Mouse (Mus musculus) bone marrow, adult 2 months (tissue): Measurements from ENCODE around the gene Egfl7. TPM values are rescaled to one million over a fixed set of nuclear protein-coding genes. Genes with fewer than 3 reads are reported as not detected.

Experiments
- H3K27ac ChIP-seq: fragments of 200-500 bp; 2 replicates; pipeline ENCODE4 v1.5.1; 2012; ENCODE audit warnings: low read depth, mild to moderate bottlenecking, control low read depth, inconsistent platforms, low read length; ENCODE audit not compliant: control insufficient read depth, poor library complexity, insufficient read depth
- H3K4me1 ChIP-seq: fragments of 200-500 bp; 2 replicates; pipeline ENCODE4 v1.6.1; 2011; ENCODE audit warnings: low read length; ENCODE audit not compliant: control insufficient read depth, insufficient read depth
- H3K4me3 ChIP-seq: fragments of 200-500 bp; replicated peaks from 2 replicates; pipeline ENCODE3; 2011; ENCODE audit warnings: mild to moderate bottlenecking, low read depth, low read length, control low read depth; ENCODE audit not compliant: control insufficient read depth
- CTCF ChIP-seq: fragments of 200-500 bp; IDR thresholded peaks from 2 replicates; pipeline ENCODE4 v1.5.1; 2011; ENCODE audit warnings: low read length, control low read depth; ENCODE audit not compliant: control insufficient read depth, insufficient read depth
- POLR2A ChIP-seq: fragments of 200-500 bp; IDR thresholded peaks from 2 replicates; pipeline ENCODE4 v1.6.1; 2011; ENCODE audit warnings: low read depth, mild to moderate bottlenecking, control low read depth, low read length, borderline replicate concordance; ENCODE audit not compliant: control insufficient read depth
- WGBS: fragments of 180-500 bp; shearing (Covaris S2); methylation state at CpG from one replicate; pipeline ENCODE4 v1.1.7; 2018; 5-methylcytosine and 5-hydroxymethylcytosine counted together
- polyA plus RNA-seq: library from polyadenylated mRNA; stranded (reverse); fragments of >200 nt; gene quantifications from 2 replicates; pipeline ENCODE4 v1.2.4, GENCODE M21; 2011; ENCODE audit warnings: low replicate concordance; ENCODE audit not compliant: missing spikeins, insufficient read depth, insufficient read length

The Egfl7 gene
- polyA plus RNA-seq, 1 experiment: 128 TPM

- H3K4me1 ChIP-seq: peaks cover 3% of the 10 kb centered on the region
These were observed 46.3 kb downstream of the Egfl7 start for GRCm38 (mm10) chr2:26626081-26626480.

DNA sequence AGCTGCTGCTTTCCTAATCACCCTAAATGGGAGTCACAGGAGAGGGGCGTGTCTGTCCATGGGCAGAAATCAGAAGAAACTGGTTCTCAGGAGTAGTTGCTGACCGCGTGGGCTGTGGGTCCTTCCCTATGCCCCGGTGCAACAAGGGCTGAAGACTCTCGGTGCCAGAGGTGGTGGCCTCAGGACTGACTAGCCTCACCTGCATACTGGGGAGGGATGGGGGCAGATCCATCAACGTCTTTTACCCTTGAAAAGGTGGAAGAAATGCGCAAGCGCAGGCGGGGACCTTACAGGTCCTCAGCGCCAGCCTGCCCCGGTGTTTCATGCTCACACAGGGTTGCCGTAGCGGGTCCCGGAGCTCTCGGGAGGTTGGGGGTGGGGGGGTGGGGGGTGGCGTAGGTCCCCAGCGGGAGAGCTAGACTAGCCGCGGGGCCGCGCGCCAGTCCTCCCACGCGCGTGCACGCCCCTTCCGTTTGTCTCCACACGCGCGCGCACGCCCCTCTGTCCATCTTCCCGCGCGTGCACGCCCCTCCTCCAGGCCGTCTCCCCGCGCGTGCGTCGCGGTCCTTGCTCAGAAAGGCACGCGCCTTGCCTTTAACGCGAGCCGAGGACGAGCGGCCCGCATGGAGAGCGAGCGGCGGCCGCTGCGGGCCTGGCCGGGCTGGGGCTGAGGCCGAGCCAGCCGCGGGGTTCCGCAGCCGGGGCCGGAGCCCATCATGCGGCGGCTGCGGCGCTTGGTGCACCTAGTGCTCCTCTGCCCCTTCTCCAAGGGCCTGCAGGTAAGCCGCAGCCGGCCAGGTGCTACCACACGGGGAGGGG lies 48.3 kb downstream of the Egfl7 start, which contains the start of gene Fam69b:
Gene Fam69b, plus strand, starts transcription at position 537 of the 819 bp plus-strand sequence.
- peaks cover 1% of the 10 kb centered on the region; the same call in 1 of the 2 replicates for H3K4me1 ChIP-seq
- TF ChIP-seq POLR2A: no peak
- no peak for TF ChIP-seq CTCF
- 1% methylated on average over 70 of the region's 70 CpGs for WGBS
- H3K4me3 ChIP-seq: peak within 1 kb of the TSS; percentile 66
- H3K27ac ChIP-seq: peak within 1 kb of the TSS; percentile 12; the same call in 1 of the 2 replicates

More at GRCm38 (mm10) chr2:26626081-26626480, 46.3 kb downstream of the Egfl7 start:
- WGBS: 52% methylated on average over 3 of the region's 3 CpGs
- no peak overlapping the region for H3K27ac ChIP-seq
- no peak overlapping the region for H3K4me3 ChIP-seq
- peak; percentile 23; the same call in 1 of the 2 replicates for TF ChIP-seq CTCF
- no peak for TF ChIP-seq POLR2A

DNA sequence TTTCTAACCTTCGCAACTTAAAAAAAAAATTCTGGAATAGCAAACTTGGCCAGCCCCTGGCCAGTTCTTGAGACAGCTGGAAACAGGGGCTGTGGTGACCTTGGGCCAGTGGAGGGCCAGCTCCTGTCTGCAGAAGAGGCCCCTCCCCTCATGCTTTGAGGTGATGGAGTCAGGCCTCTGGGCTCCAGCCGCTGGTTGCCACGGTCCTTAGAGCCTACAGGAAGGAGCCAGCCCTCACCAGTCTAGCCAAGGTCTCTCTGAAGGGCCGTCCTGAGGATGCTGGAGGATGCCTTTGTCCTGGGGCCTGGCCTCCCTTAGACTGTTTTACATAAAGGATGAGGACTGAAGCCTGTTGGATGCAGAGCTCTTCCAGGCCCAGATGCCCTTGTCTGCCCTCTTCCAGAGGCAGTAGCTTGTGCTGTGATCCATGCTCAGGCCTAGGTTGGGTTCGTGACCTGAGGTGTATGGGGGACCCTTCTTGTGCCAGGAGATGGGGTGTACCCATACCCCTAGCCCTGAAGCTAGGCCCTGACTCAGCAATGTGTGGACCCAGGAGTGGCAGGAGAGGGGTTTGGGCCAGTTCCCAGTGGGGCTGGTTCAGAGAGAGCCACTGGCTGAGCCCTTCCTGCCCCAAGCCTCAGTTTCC lies 49.1 kb downstream of the Egfl7 start:
- 15% methylated on average over 5 of the region's 5 CpGs for WGBS
- no peak overlapping the region for H3K27ac ChIP-seq
- H3K4me1 ChIP-seq: peaks cover 1% of the 10 kb centered on the region; the same call in 1 of the 2 replicates
- TF ChIP-seq CTCF: no peak
- no peak for TF ChIP-seq POLR2A
- peak overlapping the region; percentile 66 for H3K4me3 ChIP-seq

DNA sequence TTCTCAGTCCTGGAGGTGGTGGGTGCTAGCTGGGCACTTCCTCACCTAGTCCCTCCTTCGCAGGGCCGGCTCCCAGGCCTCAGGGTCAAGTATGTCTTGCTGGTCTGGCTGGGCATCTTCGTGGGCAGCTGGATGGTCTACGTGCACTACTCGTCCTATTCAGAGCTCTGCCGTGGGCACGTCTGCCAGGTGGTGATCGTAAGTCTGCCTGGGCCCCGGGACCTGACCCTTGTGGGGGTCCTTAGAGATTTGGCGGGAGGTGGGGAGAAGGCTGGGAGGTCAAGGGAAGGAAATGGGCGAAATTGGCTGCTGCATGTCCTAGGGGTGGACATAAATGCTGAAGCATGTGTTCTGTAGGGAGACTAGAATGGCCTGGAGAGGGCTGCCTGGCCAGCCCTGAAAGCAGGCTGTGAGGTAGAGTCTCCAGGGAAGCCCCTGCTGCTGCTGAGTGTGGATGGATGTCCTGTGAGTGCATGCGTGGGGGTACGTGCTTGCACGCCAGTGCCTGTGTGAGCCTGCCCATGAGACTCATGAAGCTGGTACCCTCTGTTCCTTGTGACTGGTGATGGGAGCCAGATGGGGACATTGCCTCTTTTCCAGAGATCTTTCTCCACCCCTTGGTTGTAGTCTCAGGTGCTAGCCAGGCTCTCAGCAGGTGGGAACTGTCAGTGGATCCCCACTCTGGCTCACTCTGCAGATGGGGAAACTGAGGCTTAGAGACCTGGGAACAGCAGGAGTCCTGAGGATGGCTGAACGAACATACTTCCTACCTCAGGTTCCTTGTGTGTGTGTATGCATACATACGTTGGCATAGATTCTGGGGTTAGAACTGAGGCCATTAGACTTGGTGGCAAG lies 53.0 kb downstream of the Egfl7 start:
- WGBS: 79% methylated on average over 16 of the region's 16 CpGs
- no peak overlapping the region for H3K4me3 ChIP-seq
- no peaks in the 10 kb centered on the region; the same call in none of the 2 replicates for H3K4me1 ChIP-seq
- TF ChIP-seq CTCF: no peak
- no peak for TF ChIP-seq POLR2A
- no peak overlapping the region for H3K27ac ChIP-seq

DNA sequence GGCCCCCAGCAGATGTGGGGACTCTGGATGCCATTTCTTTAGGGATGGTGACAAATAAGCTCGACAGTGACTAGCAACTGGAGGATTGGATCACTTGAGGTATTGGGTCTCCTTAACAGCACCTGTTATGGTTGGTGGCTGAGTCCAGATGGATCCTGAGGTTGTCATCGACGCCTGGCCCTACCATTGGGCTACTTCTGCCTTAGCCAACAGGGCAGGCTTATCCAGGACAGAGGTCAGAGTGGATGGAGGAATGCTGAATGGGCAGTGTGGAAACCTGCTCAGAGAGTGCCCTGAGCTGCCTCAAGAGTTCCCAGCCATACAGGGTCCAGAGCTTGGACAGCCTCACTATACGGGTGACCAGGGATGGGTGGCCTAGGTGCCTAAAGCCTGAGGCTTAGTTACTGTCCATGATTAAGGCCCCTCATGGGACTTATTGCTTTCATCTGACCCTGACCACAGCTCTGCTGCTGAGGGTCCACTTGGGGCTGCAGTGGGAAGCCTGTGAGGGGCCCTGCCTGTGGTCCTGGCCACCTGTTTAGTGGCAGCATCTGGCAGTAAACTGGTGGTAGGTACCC lies 54.2 kb downstream of the Egfl7 start:
- H3K4me1 ChIP-seq: peaks cover 5% of the 10 kb centered on the region
- TF ChIP-seq POLR2A (no peak), CTCF (no peak)

GRCm38 (mm10) chr2:26634629-26635488 lies 55.0 kb downstream of the Egfl7 start:
- Histone ChIP-seq H3K4me1 (peaks cover 5% of the 10 kb centered on the region), H3K27ac (no peak overlapping the region), H3K4me3 (no peak overlapping the region)
- no peak for TF ChIP-seq CTCF
- TF ChIP-seq POLR2A: no peak
- WGBS: 49% methylated on average over 12 of the region's 12 CpGs

More for the DNA sequence above, 54.2 kb downstream of the Egfl7 start:
- H3K27ac ChIP-seq: no peak overlapping the region
- H3K4me3 ChIP-seq: no peak overlapping the region
- WGBS: 65% methylated on average over 4 of the region's 4 CpGs
